Mouse (Mus musculus): ENCODE measurements around the gene Pitx3.

DNA sequence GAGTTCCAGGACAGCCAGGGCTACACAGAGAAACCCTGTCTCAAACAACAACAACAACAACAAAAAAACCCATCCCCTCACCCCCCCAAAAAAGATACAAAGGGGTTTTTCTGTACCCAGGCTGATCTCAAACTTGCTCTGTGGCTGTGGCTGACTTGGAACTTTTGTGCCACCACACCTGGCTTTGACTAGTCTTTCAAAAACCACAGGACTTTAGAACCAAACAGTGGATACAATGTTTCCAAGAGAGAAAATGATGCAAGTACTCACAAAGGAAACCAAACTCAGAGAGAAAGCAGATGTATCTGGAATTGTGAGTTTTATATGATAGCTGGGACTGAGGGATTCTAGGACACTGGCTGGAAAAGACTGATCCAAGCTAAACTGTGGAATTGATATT lies 23.5 kb downstream of the Pitx3 start:
- TF ChIP-seq CTCF (IDR thresholded peaks at IDR 0.05; ENCODE audit: low read depth) (no peak), EP300 (optimal IDR thresholded peaks at IDR 0.05) (no peak)

Measured in stomach, postnatal 0 days (tissue).